Mouse (Mus musculus) T-helper 2 cell (primary cell): ENCODE measurements around the gene Incenp.
"Not testable (repeated sequence)": the region's sequence is repeated elsewhere in the genome, so short reads cannot be mapped to it uniquely, and the experiment has no call there.

Source experiments
- in situ Hi-C: fragments of 300-600 bp; cut with MboI, MseI; formaldehyde crosslinking; loops from one replicate; pipeline ENCODE4 v1.15.1; 2025; ENCODE audit warnings: high pct_unique_total_duplicates

Gene Incenp

GRCm38 (mm10) chr19:9899072-9899779, at the start of gene Incenp:
Gene Incenp, minus strand, starts transcription at chr19:9899551.
- in situ Hi-C loops = no loop called here

- in situ Hi-C loops = no loop called here
Measured at GRCm38 (mm10) chr19:9946986-9947385, 47.6 kb upstream of the Incenp start.

- in situ Hi-C loops = no loop called here
Measured at GRCm38 (mm10) chr19:9945800-9946564, 46.6 kb upstream of the Incenp start.

- in situ Hi-C loops = no loop called here
Measured at GRCm38 (mm10) chr19:9942539-9943533, 43.5 kb upstream of the Incenp start.

- in situ Hi-C loops = no loop called here
Measured at GRCm38 (mm10) chr19:9941809-9942208, 42.5 kb upstream of the Incenp start.

- in situ Hi-C loops = no loop called here
Measured at GRCm38 (mm10) chr19:9940903-9941302, 41.6 kb upstream of the Incenp start.

- in situ Hi-C loops = no loop called here
Measured at GRCm38 (mm10) chr19:9939841-9940240, 40.5 kb upstream of the Incenp start.

GRCm38 (mm10) chr19:9938824-9939303, 39.5 kb upstream of the Incenp start:
- in situ Hi-C loops = no loop called here

- in situ Hi-C loops = no loop called here
Measured at GRCm38 (mm10) chr19:9938156-9938823, 38.9 kb upstream of the Incenp start.

GRCm38 (mm10) chr19:9937428-9937827, 38.1 kb upstream of the Incenp start:
- in situ Hi-C loops = no loop called here

- in situ Hi-C loops = no loop called here
Measured at GRCm38 (mm10) chr19:9936579-9936978, 37.2 kb upstream of the Incenp start.

- in situ Hi-C loops = no loop called here
Measured at GRCm38 (mm10) chr19:9933908-9934307, 34.6 kb upstream of the Incenp start.

- in situ Hi-C loops = not testable (repeated sequence)
Measured at GRCm38 (mm10) chr19:9931167-9931607, 31.8 kb upstream of the Incenp start.

GRCm38 (mm10) chr19:9928089-9928488, 28.7 kb upstream of the Incenp start:
- in situ Hi-C loops = loop anchor here (10.0 kb wide), 1 partner anchor 47 kb away; no protein-coding TSS in a partner anchor

GRCm38 (mm10) chr19:9924769-9925272, 25.5 kb upstream of the Incenp start:
- in situ Hi-C loops = loop anchor here (10.0 kb wide), 1 partner anchor 50 kb away; no protein-coding TSS in a partner anchor

- in situ Hi-C loops = loop anchor here (10.0 kb wide), 1 partner anchor 51 kb away; no protein-coding TSS in a partner anchor
Measured at GRCm38 (mm10) chr19:9924034-9924768, 24.9 kb upstream of the Incenp start.

GRCm38 (mm10) chr19:9923048-9923447, 23.7 kb upstream of the Incenp start:
- in situ Hi-C loops = loop anchor here (10.0 kb wide), 1 partner anchor 52 kb away; no protein-coding TSS in a partner anchor

GRCm38 (mm10) chr19:9922228-9922627, 22.9 kb upstream of the Incenp start:
- in situ Hi-C loops = loop anchor here (10.0 kb wide), 1 partner anchor 53 kb away; no protein-coding TSS in a partner anchor
